ENCODE assay signal across 8 mouse cellular contexts in the genomic region with DNA sequence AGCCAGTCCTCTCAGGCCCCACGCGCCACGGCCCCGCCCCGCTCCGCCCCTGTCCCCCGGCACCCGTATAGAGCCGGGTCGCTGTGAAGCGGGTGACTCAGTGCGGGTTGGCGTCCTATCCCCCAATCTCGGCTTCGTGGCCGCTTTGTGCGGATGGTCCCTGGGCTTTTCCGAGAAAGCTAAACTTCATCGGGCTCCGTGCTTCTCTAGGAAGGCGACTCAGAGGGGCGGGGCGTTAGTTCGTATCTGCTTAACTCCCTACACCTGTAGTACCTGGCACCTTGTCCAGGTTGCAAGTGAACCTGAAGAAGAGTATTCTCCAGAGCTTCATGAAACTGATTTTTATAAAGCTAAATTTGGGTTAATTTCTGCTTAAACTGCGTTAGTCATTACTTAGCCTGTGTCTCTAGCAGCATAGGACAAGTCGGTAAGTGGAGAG. TPM values are rescaled to one million over a fixed set of nuclear protein-coding genes. Genes with fewer than 3 reads are reported as not detected.
A peak's percentile ranks its signal among the peaks of the same experiment; 100 is the strongest.
DNase-seq lines count a peak whose midpoint lies in the region; ATAC-seq and TF ChIP-seq lines count a peak whose summit lies in the region.

No protein-coding gene starts in this region.

- 2% methylated on average over 26 of the region's 26 CpGs for WGBS in kidney, postnatal 0 days
- 3% methylated on average over 26 of the region's 26 CpGs for whole genome bisulfite sequencing in embryonic facial prominence, embryonic 10.5 days
- WGBS in hindbrain, embryonic 16.5 days = 3% methylated on average over 26 of the region's 26 CpGs
- 2% methylated on average over 26 of the region's 26 CpGs for WGBS in midbrain, embryonic 16.5 days

- H3K4me1 ChIP-seq in kidney, postnatal 0 days (replicated peaks; ENCODE audit: insufficient read depth, low read length) = peaks cover 13% of the 10 kb centered on the region; the same call in 1 of the 2 replicates
- peaks cover 33% of the 10 kb centered on the region for H3K4me1 ChIP-seq in embryonic facial prominence, embryonic 10.5 days
- peaks cover 26% of the 10 kb centered on the region for H3K4me1 ChIP-seq in hindbrain, embryonic 16.5 days (ENCODE audit: control insufficient read depth, insufficient read depth, low read depth, low read length)
- peaks cover 31% of the 10 kb centered on the region for H3K4me1 ChIP-seq in midbrain, embryonic 16.5 days (ENCODE audit: control insufficient read depth, insufficient read depth, low read length)

- no peak for TF ChIP-seq CTCF in kidney, postnatal 0 days (IDR thresholded peaks at IDR 0.05; ENCODE audit: low read depth)

- H3K27me3 ChIP-seq in kidney, postnatal 0 days (ENCODE audit: insufficient read depth, low read length) = no peaks in the 10 kb centered on the region
- H3K27me3 ChIP-seq in embryonic facial prominence, embryonic 10.5 days (replicated peaks; ENCODE audit: low read depth, poor library complexity, severe bottlenecking) = no peaks in the 10 kb centered on the region
- H3K27me3 ChIP-seq in hindbrain, embryonic 16.5 days (replicated peaks; ENCODE audit: control insufficient read depth, insufficient read depth, low read length) = no peaks in the 10 kb centered on the region
- H3K27me3 ChIP-seq in midbrain, embryonic 16.5 days (ENCODE audit: control insufficient read depth, insufficient read depth, low read depth, low read length) = no peaks in the 10 kb centered on the region

- H3K36me3 ChIP-seq in kidney, postnatal 0 days (ENCODE audit: insufficient read depth, low read length) = no peaks in the 10 kb centered on the region
- H3K36me3 ChIP-seq in embryonic facial prominence, embryonic 10.5 days (replicated peaks) = peaks cover 24% of the 10 kb centered on the region
- H3K36me3 ChIP-seq in hindbrain, embryonic 16.5 days (ENCODE audit: control insufficient read depth, insufficient read depth, low read length) = no peaks in the 10 kb centered on the region; the same call in 1 of the 2 replicates
- no peaks in the 10 kb centered on the region for H3K36me3 ChIP-seq in midbrain, embryonic 16.5 days (ENCODE audit: control insufficient read depth, insufficient read depth, low read length)

- intact Hi-C loops in left cerebral cortex, postnatal 14 days (cut with DNase I) = no loop called here

- peak overlapping the region; percentile 47 for H3K9ac ChIP-seq in kidney, postnatal 0 days (ENCODE audit: low read depth, low read length)
- peak overlapping the region; percentile 53 for H3K9ac ChIP-seq in hindbrain, embryonic 16.5 days (ENCODE audit: low read depth, low read length)
- peak overlapping the region; percentile 52; the same call in 1 of the 2 replicates for H3K9ac ChIP-seq in midbrain, embryonic 16.5 days (ENCODE audit: low read depth, low read length)

- DNase-seq in kidney, postnatal 0 days (ENCODE audit: low spot score) = no peak
- DNase-seq in kidney, postnatal 14 days = no peak
- no peak for DNase-seq in embryonic facial prominence, embryonic 10.5 days (ENCODE audit: low spot score)
- no peak for DNase-seq in left cerebral cortex, postnatal 14 days (ENCODE audit: low spot score in 2 of 2)
- no peak for DNase-seq in right cerebral cortex, postnatal 36 days (ENCODE audit: low spot score in 2 of 2)
- no peak for DNase-seq in right cerebral cortex, adult 18-20 months

- no peaks in the 10 kb centered on the region for H3K9me3 ChIP-seq in kidney, postnatal 0 days (replicated peaks; ENCODE audit: low read length)
- no peaks in the 10 kb centered on the region for H3K9me3 ChIP-seq in embryonic facial prominence, embryonic 10.5 days
- H3K9me3 ChIP-seq in hindbrain, embryonic 16.5 days (ENCODE audit: control insufficient read depth, low read length) = no peaks in the 10 kb centered on the region
- no peaks in the 10 kb centered on the region for H3K9me3 ChIP-seq in midbrain, embryonic 16.5 days (replicated peaks; ENCODE audit: control insufficient read depth, low read length, poor library complexity, severe bottlenecking)

- no peak; the same call in 1 of the 2 replicates for ATAC-seq in kidney, postnatal 0 days (replicated peaks; ENCODE audit: low FRiP score, low read depth)
- no peak for ATAC-seq in hindbrain, embryonic 16.5 days
- ATAC-seq in midbrain, embryonic 16.5 days = peak; percentile 97

- H3K4me3 ChIP-seq in kidney, postnatal 0 days (replicated peaks; ENCODE audit: low read depth, low read length) = peak overlapping the region; percentile 98
- peak overlapping the region; percentile 96 for H3K4me3 ChIP-seq in embryonic facial prominence, embryonic 10.5 days
- peak overlapping the region; percentile 96 for H3K4me3 ChIP-seq in hindbrain, embryonic 16.5 days (ENCODE audit: low read length)
- peak overlapping the region; percentile 98 for H3K4me3 ChIP-seq in midbrain, embryonic 16.5 days (ENCODE audit: low read depth, low read length)

- peak overlapping the region; percentile 50 for H3K4me2 ChIP-seq in kidney, postnatal 0 days (ENCODE audit: low read length)
- H3K4me2 ChIP-seq in hindbrain, embryonic 16.5 days (ENCODE audit: low read length) = peak overlapping the region; percentile 92
- H3K4me2 ChIP-seq in midbrain, embryonic 16.5 days (ENCODE audit: low read length) = peak overlapping the region; percentile 88

- peak overlapping the region; percentile 20; the same call in 1 of the 2 replicates for H3K27ac ChIP-seq in kidney, postnatal 0 days
- H3K27ac ChIP-seq in embryonic facial prominence, embryonic 10.5 days (replicated peaks) = peak overlapping the region; percentile 97
- H3K27ac ChIP-seq in hindbrain, embryonic 16.5 days (ENCODE audit: low read depth, low read length) = peak overlapping the region; percentile 94
- peak overlapping the region; percentile 58 for H3K27ac ChIP-seq in midbrain, embryonic 16.5 days (ENCODE audit: low read length)

RNA-seq across cellular contexts. Expression of gene Ankrd50, which starts 0.5 kb away (rescaled TPM):
- polyA plus RNA-seq in kidney, postnatal 0 days (2015; fragmentation: Nextera tagmentation; extraction: Ambion mirVana) = 13.5 and 15.3 TPM in 2 replicates
- polyA plus RNA-seq in embryonic facial prominence, embryonic 10.5 days (2016; fragmentation: Nextera tagmentation; extraction: Ambion mirVana) = 21.0 and 22.9 TPM in 2 replicates
- 13.5 and 18.4 TPM in 2 replicates for polyA plus RNA-seq in hindbrain, embryonic 16.5 days (2015; fragmentation: Nextera tagmentation; extraction: Ambion mirVana)
- polyA plus RNA-seq in midbrain, embryonic 16.5 days (2015; fragmentation: Nextera tagmentation; extraction: Ambion mirVana) = 21.4 and 23.1 TPM in 2 replicates
- total RNA-seq in left cerebral cortex, postnatal 14 days (2021) = 10 to 100 TPM; 73.2 to 78.9 TPM

Comparison
In these comparisons a context has a peak if more than half of its experiments do, and no peak if none do; other contexts are left out.
1. H3K27ac ChIP-seq: peak in every context shown above with its lines; median percentile 97 in embryonic facial prominence, embryonic 10.5 days; 94 in hindbrain, embryonic 16.5 days; 58 in midbrain, embryonic 16.5 days; 20 in kidney, postnatal 0 days.